Mouse (Mus musculus): ENCODE results near the gene Gm45015. TPM values are rescaled to one million over a fixed set of nuclear protein-coding genes. Genes with fewer than 3 reads are reported as not detected.

Gene Gm45015
- not detected in 2 replicates for polyA plus RNA-seq (2012; rRNA removed)

GRCm38 (mm10) chrX:73336740-73337139 lies at the start of gene Gm45015:
Gene Gm45015, minus strand, starts transcription at chrX:73336840.
- TF ChIP-seq POLR2A (IDR thresholded peaks at IDR 0.05; ENCODE audit: low read depth, low read length) (no peak), CTCF (conservative IDR thresholded peaks at IDR 0.05; ENCODE audit: insufficient read depth, insufficient read length, low read depth, low read length) (no peak)
- no peak within 1 kb of the TSS for H3K4me3 ChIP-seq (ENCODE audit: insufficient read depth, low read depth, low read length)
- no peak for DNase-seq
- 86% methylated on average over 4 of the region's 4 CpGs for WGBS
- H3K27ac ChIP-seq (ENCODE audit: insufficient read depth, low read depth, low read length), result no peak within 1 kb of the TSS
- H3K4me1 ChIP-seq (ENCODE audit: control insufficient read depth, insufficient read depth, low read length), result no peaks in the 10 kb centered on the region
- no peaks in the 10 kb centered on the region for H3K27me3 ChIP-seq (replicated peaks; ENCODE audit: control insufficient read depth, insufficient read depth, low read length)
- H3K36me3 ChIP-seq (ENCODE audit: control insufficient read depth, insufficient read depth, low read length), result no peaks in the 10 kb centered on the region

- no peaks in the 10 kb centered on the region for H3K27me3 ChIP-seq (replicated peaks; ENCODE audit: control insufficient read depth, insufficient read depth, low read length)
- DNase-seq, result no peak
- H3K27ac ChIP-seq (ENCODE audit: insufficient read depth, low read depth, low read length), result no peak overlapping the region
- TF ChIP-seq POLR2A (IDR thresholded peaks at IDR 0.05; ENCODE audit: low read depth, low read length) (no peak), CTCF (conservative IDR thresholded peaks at IDR 0.05; ENCODE audit: insufficient read depth, insufficient read length, low read depth, low read length) (no peak)
- H3K36me3 ChIP-seq (ENCODE audit: control insufficient read depth, insufficient read depth, low read length), result no peaks in the 10 kb centered on the region
- H3K4me1 ChIP-seq (ENCODE audit: control insufficient read depth, insufficient read depth, low read length), result no peaks in the 10 kb centered on the region
- no peak overlapping the region for H3K4me3 ChIP-seq (ENCODE audit: insufficient read depth, low read depth, low read length)
- 11% methylated on average over 1 of the region's 1 CpGs for WGBS
Observed at GRCm38 (mm10) chrX:73384924-73385323, 48.3 kb upstream of the Gm45015 start.

GRCm38 (mm10) chrX:73384419-73384818 lies 47.8 kb upstream of the Gm45015 start:
- Histone ChIP-seq H3K4me3 (ENCODE audit: insufficient read depth, low read depth, low read length) (no peak overlapping the region), H3K27ac (ENCODE audit: insufficient read depth, low read depth, low read length) (no peak overlapping the region), H3K27me3 (replicated peaks; ENCODE audit: control insufficient read depth, insufficient read depth, low read length) (no peaks in the 10 kb centered on the region), H3K36me3 (ENCODE audit: control insufficient read depth, insufficient read depth, low read length) (no peaks in the 10 kb centered on the region), H3K4me1 (ENCODE audit: control insufficient read depth, insufficient read depth, low read length) (no peaks in the 10 kb centered on the region)
- no peak for DNase-seq
- TF ChIP-seq POLR2A (IDR thresholded peaks at IDR 0.05; ENCODE audit: low read depth, low read length), result no peak
- no peak for TF ChIP-seq CTCF (conservative IDR thresholded peaks at IDR 0.05; ENCODE audit: insufficient read depth, insufficient read length, low read depth, low read length)
- WGBS, result 72% methylated on average over 6 of the region's 6 CpGs

GRCm38 (mm10) chrX:73363291-73363690 lies 26.7 kb upstream of the Gm45015 start:
- Histone ChIP-seq H3K27me3 (replicated peaks; ENCODE audit: control insufficient read depth, insufficient read depth, low read length) (no peaks in the 10 kb centered on the region), H3K27ac (ENCODE audit: insufficient read depth, low read depth, low read length) (no peak overlapping the region), H3K4me3 (ENCODE audit: insufficient read depth, low read depth, low read length) (no peak overlapping the region), H3K36me3 (ENCODE audit: control insufficient read depth, insufficient read depth, low read length) (no peaks in the 10 kb centered on the region), H3K4me1 (ENCODE audit: control insufficient read depth, insufficient read depth, low read length) (no peaks in the 10 kb centered on the region)
- DNase-seq, result no peak
- TF ChIP-seq POLR2A (IDR thresholded peaks at IDR 0.05; ENCODE audit: low read depth, low read length) (no peak), CTCF (conservative IDR thresholded peaks at IDR 0.05; ENCODE audit: insufficient read depth, insufficient read length, low read depth, low read length) (no peak)

- no peaks in the 10 kb centered on the region for H3K4me1 ChIP-seq (ENCODE audit: control insufficient read depth, insufficient read depth, low read length)
- no peak for TF ChIP-seq POLR2A (IDR thresholded peaks at IDR 0.05; ENCODE audit: low read depth, low read length)
- no peak for TF ChIP-seq CTCF (conservative IDR thresholded peaks at IDR 0.05; ENCODE audit: insufficient read depth, insufficient read length, low read depth, low read length)
- 70% methylated on average over 1 of the region's 1 CpGs for WGBS
- no peaks in the 10 kb centered on the region for H3K27me3 ChIP-seq (replicated peaks; ENCODE audit: control insufficient read depth, insufficient read depth, low read length)
- H3K36me3 ChIP-seq (ENCODE audit: control insufficient read depth, insufficient read depth, low read length), result no peaks in the 10 kb centered on the region
- no peak overlapping the region for H3K4me3 ChIP-seq (ENCODE audit: insufficient read depth, low read depth, low read length)
- H3K27ac ChIP-seq (ENCODE audit: insufficient read depth, low read depth, low read length), result no peak overlapping the region
- DNase-seq, result no peak
Observed at GRCm38 (mm10) chrX:73356719-73357118, 20.1 kb upstream of the Gm45015 start.

GRCm38 (mm10) chrX:73356163-73356562 lies 19.5 kb upstream of the Gm45015 start:
- Histone ChIP-seq H3K36me3 (ENCODE audit: control insufficient read depth, insufficient read depth, low read length) (no peaks in the 10 kb centered on the region), H3K4me1 (ENCODE audit: control insufficient read depth, insufficient read depth, low read length) (no peaks in the 10 kb centered on the region), H3K27me3 (replicated peaks; ENCODE audit: control insufficient read depth, insufficient read depth, low read length) (no peaks in the 10 kb centered on the region), H3K4me3 (ENCODE audit: insufficient read depth, low read depth, low read length) (no peak overlapping the region), H3K27ac (ENCODE audit: insufficient read depth, low read depth, low read length) (no peak overlapping the region)
- DNase-seq, result no peak
- TF ChIP-seq CTCF (conservative IDR thresholded peaks at IDR 0.05; ENCODE audit: insufficient read depth, insufficient read length, low read depth, low read length) (no peak), POLR2A (IDR thresholded peaks at IDR 0.05; ENCODE audit: low read depth, low read length) (no peak)
- 96% methylated on average over 2 of the region's 2 CpGs for WGBS

GRCm38 (mm10) chrX:73344346-73344745 lies 7.7 kb upstream of the Gm45015 start:
- no peaks in the 10 kb centered on the region for H3K27me3 ChIP-seq (replicated peaks; ENCODE audit: control insufficient read depth, insufficient read depth, low read length)
- TF ChIP-seq CTCF (conservative IDR thresholded peaks at IDR 0.05; ENCODE audit: insufficient read depth, insufficient read length, low read depth, low read length), result no peak
- TF ChIP-seq POLR2A (IDR thresholded peaks at IDR 0.05; ENCODE audit: low read depth, low read length), result no peak
- H3K4me3 ChIP-seq (ENCODE audit: insufficient read depth, low read depth, low read length), result no peak overlapping the region
- WGBS, result 67% methylated on average over 1 of the region's 1 CpGs
- no peaks in the 10 kb centered on the region for H3K36me3 ChIP-seq (ENCODE audit: control insufficient read depth, insufficient read depth, low read length)
- no peak for DNase-seq
- H3K4me1 ChIP-seq (ENCODE audit: control insufficient read depth, insufficient read depth, low read length), result no peaks in the 10 kb centered on the region
- H3K27ac ChIP-seq (ENCODE audit: insufficient read depth, low read depth, low read length), result no peak overlapping the region

GRCm38 (mm10) chrX:73343802-73344201 lies 7.2 kb upstream of the Gm45015 start:
- Histone ChIP-seq H3K4me3 (ENCODE audit: insufficient read depth, low read depth, low read length) (no peak overlapping the region), H3K27me3 (replicated peaks; ENCODE audit: control insufficient read depth, insufficient read depth, low read length) (no peaks in the 10 kb centered on the region), H3K27ac (ENCODE audit: insufficient read depth, low read depth, low read length) (no peak overlapping the region), H3K36me3 (ENCODE audit: control insufficient read depth, insufficient read depth, low read length) (no peaks in the 10 kb centered on the region), H3K4me1 (ENCODE audit: control insufficient read depth, insufficient read depth, low read length) (no peaks in the 10 kb centered on the region)
- TF ChIP-seq POLR2A (IDR thresholded peaks at IDR 0.05; ENCODE audit: low read depth, low read length) (no peak), CTCF (conservative IDR thresholded peaks at IDR 0.05; ENCODE audit: insufficient read depth, insufficient read length, low read depth, low read length) (no peak)
- DNase-seq, result no peak
- 91% methylated on average over 1 of the region's 1 CpGs for WGBS

Data from kidney, adult 2 months (tissue).